Mouse (Mus musculus) gastrocnemius, adult 8-10 months (tissue): ENCODE data around the gene Gnat1. TPM values are rescaled to one million over a fixed set of nuclear protein-coding genes. Genes with fewer than 3 reads are reported as not detected.
A peak's percentile ranks its signal among the peaks of the same experiment; 100 is the strongest.

Experiments used
- DNase-seq, 2 experiments: peaks; one replicate each; pipeline ENCODE4 v3.0.0; 2022; ENCODE audit warnings: low spot score in 2 of 2
- total RNA-seq, 4 experiments: library from RNA; stranded (reverse); gene quantifications; 2 replicates each; pipeline ENCODE4 v1.2.4; 2022

Gnat1 gene
- total RNA-seq, 4 experiments from 2014 or later, result not detected

DNA sequence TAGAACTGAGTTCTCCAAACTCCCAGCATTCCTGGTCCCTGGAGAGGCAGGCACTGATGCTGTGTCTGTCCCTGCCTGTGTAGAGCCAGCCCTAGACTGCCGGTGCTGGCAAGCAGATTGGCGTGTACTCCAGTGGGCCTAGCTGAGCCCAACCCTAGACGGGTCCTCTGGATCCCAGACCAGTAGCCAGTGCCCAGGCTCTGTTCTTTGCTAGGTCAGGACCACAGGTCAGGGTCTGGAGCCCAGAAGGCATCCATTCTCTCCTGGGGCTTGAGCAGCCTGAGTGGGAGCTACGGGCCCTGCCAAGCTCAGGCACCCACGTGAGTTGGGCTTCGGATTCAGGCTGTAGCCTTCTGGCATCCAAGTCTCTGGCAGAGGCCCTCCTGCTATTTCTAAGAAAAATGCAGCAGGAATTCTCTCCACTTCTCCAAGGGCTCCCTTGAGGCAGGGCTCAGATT, 20.6 kb upstream of the Gnat1 start:
- peak; percentile 46 to 68 for DNase-seq

- DNase-seq, result no peak
Measured at GRCm38 (mm10) chr9:107699376-107699980, 20.0 kb upstream of the Gnat1 start.

DNA sequence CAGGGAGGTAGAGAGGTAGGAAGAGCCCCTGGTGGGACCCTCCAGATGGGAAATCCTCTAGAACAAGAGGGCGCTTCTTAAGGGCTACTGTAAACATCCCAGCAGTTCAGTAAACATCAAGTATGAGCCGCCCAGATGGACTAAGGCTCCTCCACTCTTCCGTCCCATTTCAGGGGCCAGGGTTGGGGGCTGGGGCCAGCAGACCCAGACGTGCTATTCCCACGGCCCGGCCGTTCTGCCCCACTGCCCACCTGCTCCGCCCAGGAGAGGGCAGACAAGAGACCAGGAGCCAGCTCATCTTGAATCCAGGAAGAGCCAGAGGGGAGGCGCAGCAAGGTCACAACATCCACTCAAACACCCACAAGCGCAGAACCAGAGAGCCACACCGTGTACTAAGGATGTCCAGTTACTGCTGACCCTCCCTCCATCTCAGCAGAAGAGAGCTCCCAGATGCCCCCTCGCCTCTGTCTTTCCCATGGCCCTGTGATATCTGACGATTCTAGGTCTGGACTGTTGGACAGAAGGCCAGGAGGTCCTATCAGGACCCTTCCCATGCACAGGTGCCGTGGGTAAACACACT, 19.2 kb upstream of the Gnat1 start:
- no peak for DNase-seq

DNA sequence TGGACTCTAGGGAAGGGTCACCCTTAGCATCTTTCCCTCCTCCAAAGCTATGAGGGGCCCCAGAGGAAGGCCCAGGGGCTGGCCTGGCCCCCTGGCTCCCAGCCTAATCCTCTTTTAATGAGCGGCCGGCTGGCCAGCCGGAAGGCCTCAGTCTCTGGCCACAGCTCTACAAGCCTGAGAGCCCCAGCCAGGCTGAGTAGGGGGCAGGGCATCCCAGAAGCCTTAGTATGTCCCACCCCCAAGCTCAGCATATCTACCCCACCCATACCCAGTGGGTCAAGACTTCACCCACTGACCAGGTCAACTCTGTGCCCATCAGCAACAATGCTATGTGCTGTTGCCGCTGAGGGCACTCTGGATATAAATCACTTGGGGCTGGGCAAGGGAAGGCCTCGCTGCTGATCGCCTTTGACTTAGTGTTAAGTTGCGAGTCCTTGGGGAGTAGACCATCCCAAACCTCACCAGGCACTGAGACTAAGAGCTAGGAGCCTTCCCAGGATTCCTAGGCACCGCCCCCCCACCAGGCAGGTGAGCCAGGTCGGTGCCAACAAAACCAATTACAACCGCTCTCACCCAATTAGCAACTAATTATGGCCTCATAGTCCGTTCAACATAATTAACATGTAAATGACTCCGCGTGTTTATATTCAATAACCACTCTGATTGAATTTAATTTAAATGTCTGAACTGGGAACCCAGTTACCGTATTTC, 18.5 kb upstream of the Gnat1 start:
- DNase-seq, result no peak

- DNase-seq, result no peak
Measured at GRCm38 (mm10) chr9:107696845-107697610, 17.5 kb upstream of the Gnat1 start.

- DNase-seq, result no peak
Measured at GRCm38 (mm10) chr9:107696106-107696479, 16.6 kb upstream of the Gnat1 start.

DNA sequence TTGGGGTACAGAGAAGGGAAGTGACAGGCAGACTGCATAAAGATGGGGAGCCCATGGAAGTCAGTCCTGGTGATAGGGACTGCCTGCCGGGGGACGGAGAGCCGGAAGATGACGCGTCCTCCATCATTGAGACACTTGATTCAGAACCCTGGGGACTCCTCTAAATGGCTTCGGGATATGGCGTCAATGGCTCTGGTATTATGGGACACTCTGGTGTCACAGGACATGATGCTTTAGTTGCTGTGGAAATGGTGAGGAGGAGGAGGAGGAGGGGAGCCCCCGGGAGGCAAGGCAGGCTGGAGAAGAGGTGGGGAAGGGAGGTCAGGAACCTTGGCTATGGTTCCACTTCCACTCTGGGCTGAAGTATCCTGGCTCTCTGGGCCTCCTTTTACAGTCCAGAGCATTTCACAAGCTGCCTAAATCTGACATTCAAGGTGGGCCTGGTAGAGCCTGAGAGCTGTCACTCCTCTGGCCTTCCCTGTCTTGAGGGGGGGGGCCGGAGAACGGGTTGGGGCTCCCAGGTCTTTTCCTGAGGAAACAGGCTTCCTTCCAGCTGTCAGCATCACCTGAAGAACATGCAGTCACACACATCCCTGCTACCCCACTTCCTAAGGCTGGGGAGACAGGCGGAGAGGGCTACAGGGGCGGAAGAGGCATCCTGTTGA, 16.1 kb upstream of the Gnat1 start:
- DNase-seq, result no peak

GRCm38 (mm10) chr9:107694627-107695026, 15.1 kb upstream of the Gnat1 start:
- peak in 1 of 2 experiments; percentile 54 for DNase-seq

GRCm38 (mm10) chr9:107693433-107693987, 14.0 kb upstream of the Gnat1 start:
- DNase-seq, result no peak

DNA sequence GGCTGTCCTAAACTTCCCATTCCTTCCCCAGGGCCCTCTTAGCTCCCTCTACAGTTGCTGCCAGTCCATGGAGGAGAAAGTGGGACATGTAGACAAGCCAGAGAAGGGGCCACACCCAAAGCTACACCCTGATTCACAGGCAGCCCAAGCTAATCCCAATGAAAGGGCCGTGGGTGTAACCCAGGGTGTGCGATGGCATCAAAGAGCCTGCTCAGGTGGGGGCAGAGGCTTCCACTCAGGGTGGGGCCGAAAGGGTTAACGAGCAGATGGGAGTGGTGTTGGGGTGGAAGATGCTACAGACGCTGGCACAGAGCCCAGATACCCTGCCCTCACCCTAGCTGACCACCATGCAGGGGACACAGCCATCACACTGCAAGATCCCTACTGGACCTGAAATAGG, 13.3 kb upstream of the Gnat1 start:
- no peak for DNase-seq

GRCm38 (mm10) chr9:107690391-107690790, 10.9 kb upstream of the Gnat1 start:
- no peak for DNase-seq

DNA sequence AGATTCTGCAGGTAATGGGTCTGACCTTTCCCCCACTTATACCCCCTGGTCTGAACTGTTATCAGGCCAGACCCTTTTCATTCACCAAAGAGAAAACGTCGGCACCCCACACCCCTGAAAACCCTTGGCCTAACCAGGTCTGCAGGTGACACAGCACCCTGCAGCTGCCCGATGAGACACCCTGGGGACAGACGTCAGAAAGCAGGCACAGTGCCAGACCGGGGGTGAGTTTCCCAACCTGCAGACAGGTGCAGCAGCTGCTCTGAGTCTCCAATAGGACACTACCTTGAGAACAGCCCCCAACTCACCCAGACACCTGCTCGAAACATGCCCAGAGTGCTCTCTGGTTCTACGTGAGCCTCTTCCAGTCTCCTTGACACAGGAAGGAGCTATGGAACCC, 9.4 kb upstream of the Gnat1 start:
- no peak for DNase-seq

GRCm38 (mm10) chr9:107688415-107688814, 8.9 kb upstream of the Gnat1 start:
- no peak for DNase-seq

- peak in 1 of 2 experiments; percentile 47 for DNase-seq
Measured at GRCm38 (mm10) chr9:107685231-107685981, 5.9 kb upstream of the Gnat1 start.

GRCm38 (mm10) chr9:107682405-107682804, 2.9 kb upstream of the Gnat1 start:
- DNase-seq, result no peak

GRCm38 (mm10) chr9:107678861-107679260, 651 bp downstream of the Gnat1 start:
- no peak for DNase-seq

DNA sequence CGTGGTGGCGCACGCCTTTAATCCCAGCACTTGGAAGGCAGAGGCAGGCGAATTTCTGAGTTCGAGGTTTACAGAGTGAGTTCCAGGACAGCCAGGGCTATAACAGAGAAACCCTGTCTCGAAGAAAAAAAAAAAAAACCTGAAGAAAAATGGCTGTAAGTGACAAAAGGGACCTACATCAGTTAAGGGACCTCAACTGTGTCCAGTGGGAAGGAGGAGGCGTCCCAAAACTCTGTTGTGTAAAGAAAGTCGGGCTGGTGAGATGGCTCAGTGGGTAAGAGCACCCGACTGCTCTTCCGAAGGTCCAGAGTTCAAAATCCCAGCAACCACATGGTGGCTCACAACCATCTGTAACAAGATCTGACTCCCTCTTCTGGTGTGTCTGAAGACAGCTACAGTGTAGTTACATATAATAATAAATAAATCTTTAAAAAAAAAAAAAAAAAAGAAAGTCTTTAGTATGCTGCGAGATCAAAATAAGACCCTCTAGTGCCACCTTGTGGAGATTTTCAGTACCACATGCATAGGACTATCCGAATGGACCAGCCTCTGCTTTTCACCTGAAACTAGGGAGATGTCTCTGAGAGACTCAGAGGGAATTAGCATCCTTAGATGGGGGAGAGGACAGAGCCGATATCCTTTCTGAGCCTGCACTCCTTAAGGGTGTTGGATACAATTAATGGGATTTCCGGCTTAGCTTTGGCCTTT, 1.5 kb downstream of the Gnat1 start:
- peak; percentile 52 to 64 for DNase-seq

DNA sequence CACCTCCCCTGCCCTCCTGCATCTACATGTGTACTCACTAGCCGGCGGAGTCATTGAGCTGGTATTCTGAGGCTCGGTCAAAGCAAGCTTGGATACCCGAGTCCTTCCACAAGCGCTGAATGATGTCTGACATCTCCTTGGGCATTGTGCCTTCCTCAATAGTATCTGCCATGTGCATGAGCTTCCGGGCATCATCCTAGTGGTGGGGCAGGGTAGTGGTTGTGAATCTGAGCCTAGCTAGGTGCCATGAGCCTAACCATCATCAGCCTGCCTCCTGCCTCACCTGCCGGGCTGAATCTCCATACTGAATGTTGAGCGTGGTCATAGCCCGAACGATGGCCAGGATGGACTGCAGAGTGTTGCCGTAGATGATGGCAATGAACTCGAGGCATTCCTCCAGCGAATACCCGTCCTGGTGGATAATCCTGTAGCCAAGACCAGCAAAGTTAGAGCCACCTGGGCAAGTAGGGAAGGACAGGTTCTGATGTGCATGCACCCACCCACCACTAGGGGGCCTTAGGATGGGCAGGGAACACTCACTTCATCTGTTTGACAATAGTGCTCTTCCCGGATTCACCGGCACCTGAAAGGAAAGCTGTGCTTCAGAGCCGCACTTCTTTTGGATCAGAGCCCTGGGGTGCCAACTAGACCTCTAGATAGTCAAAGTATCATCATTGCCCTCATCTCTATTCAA, 2.3 kb downstream of the Gnat1 start:
- DNase-seq, result no peak

- DNase-seq, result no peak
Measured at GRCm38 (mm10) chr9:107676302-107676701, 3.2 kb downstream of the Gnat1 start.
